Mouse (Mus musculus) ES-Bruce4 (cell line): ENCODE measurements at regions not wholly inside any gene's neighbourhood (a gene's known extent, or its start where the extent isn't known, plus 50 kb on each side); places are given as distances from the start of the nearest gene placed in this dataset.

ENCODE experiments used
- CTCF ChIP-seq: IDR thresholded peaks from one replicate; pipeline ENCODE4 v1.8.1; 2011; ENCODE audit warnings: low read depth, low read length
- EP300 ChIP-seq: IDR thresholded peaks from 2 replicates; pipeline ENCODE4 v1.6.1; 2011; ENCODE audit warnings: low read depth, low read length; ENCODE audit not compliant: insufficient read depth
- POLR2A ChIP-seq: IDR thresholded peaks from one replicate; pipeline ENCODE4 v1.8.1; 2011; ENCODE audit warnings: low read length; ENCODE audit not compliant: insufficient read depth

DNA sequence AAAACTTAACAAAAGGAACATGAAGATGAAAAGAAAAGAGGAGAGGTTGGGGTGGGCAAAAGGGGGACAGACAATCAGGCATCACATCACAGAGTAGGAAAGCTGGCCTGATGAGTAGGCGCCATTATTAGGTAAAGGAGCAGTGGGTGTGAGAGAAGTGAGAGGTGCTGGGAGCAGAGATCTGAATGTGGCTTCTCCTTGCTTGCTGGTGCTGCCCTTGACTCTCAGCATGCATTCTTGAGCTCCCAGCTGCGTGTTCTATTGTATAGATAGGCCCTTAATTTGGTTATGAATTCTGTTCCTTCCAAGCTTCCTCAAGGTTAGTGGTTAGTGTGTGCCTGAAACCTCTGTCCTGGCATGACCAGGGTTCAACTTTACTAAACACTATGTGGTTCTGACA, 115.0 kb upstream of the Paqr3 start:
- TF ChIP-seq CTCF: no peak
- no peak for TF ChIP-seq POLR2A
- peak; percentile 99 for TF ChIP-seq EP300
